Mouse (Mus musculus): ENCODE measurements at regions not wholly inside any gene's neighbourhood (a gene's known extent, or its start where the extent isn't known, plus 50 kb on each side); places are given as distances from the start of the nearest gene placed in this dataset.

GRCm38 (mm10) chr15:38351701-38352100 is 926.3 kb downstream of the 4930447A16Rik start:
- no peak for DNase-seq (ENCODE audit: low spot score in 2 of 2)

GRCm38 (mm10) chr15:38353371-38353770 is 928.0 kb downstream of the 4930447A16Rik start:
- DNase-seq (ENCODE audit: low spot score in 2 of 2), result no peak

GRCm38 (mm10) chr15:38359053-38359452 is 933.7 kb downstream of the 4930447A16Rik start:
- no peak for DNase-seq (ENCODE audit: low spot score in 2 of 2)

GRCm38 (mm10) chr15:38363522-38363921 is 938.2 kb downstream of the 4930447A16Rik start:
- DNase-seq (ENCODE audit: low spot score in 2 of 2), result no peak

GRCm38 (mm10) chr15:38364014-38364413 is 938.7 kb downstream of the 4930447A16Rik start:
- no peak for DNase-seq (ENCODE audit: low spot score in 2 of 2)

- DNase-seq (ENCODE audit: low spot score in 2 of 2), result no peak
These were observed 942.3 kb downstream of the 4930447A16Rik start for GRCm38 (mm10) chr15:38367643-38368042.

GRCm38 (mm10) chr15:38368291-38368690 is 942.9 kb downstream of the 4930447A16Rik start:
- no peak for DNase-seq (ENCODE audit: low spot score in 2 of 2)

GRCm38 (mm10) chr15:38371404-38372090 is 946.2 kb downstream of the 4930447A16Rik start:
- no peak for DNase-seq (ENCODE audit: low spot score in 2 of 2)

- DNase-seq (ENCODE audit: low spot score in 2 of 2), result peak; percentile 62 to 76
These were observed 948.4 kb downstream of the 4930447A16Rik start for GRCm38 (mm10) chr15:38373797-38374196.

GRCm38 (mm10) chr15:38374786-38375185 is 949.4 kb downstream of the 4930447A16Rik start:
- DNase-seq (ENCODE audit: low spot score in 2 of 2), result peak; percentile 16 to 61

GRCm38 (mm10) chr15:38378106-38378505 is 952.8 kb downstream of the 4930447A16Rik start:
- no peak for DNase-seq (ENCODE audit: low spot score in 2 of 2)

- no peak for DNase-seq (ENCODE audit: low spot score in 2 of 2)
These were observed 962.3 kb downstream of the 4930447A16Rik start for GRCm38 (mm10) chr15:38387617-38388016.

GRCm38 (mm10) chr15:38388436-38388835 is 963.1 kb downstream of the 4930447A16Rik start:
- no peak for DNase-seq (ENCODE audit: low spot score in 2 of 2)

- DNase-seq (ENCODE audit: low spot score in 2 of 2), result no peak
These were observed 965.1 kb downstream of the 4930447A16Rik start for GRCm38 (mm10) chr15:38390450-38390849.

- no peak for DNase-seq (ENCODE audit: low spot score in 2 of 2)
These were observed 966.1 kb downstream of the 4930447A16Rik start for GRCm38 (mm10) chr15:38391420-38391819.

- no peak for DNase-seq (ENCODE audit: low spot score in 2 of 2)
These were observed 966.5 kb downstream of the 4930447A16Rik start for GRCm38 (mm10) chr15:38391860-38392259.

GRCm38 (mm10) chr15:38392441-38393149 is 967.2 kb downstream of the 4930447A16Rik start:
- no peak for DNase-seq (ENCODE audit: low spot score in 2 of 2)

- no peak for DNase-seq (ENCODE audit: low spot score in 2 of 2)
These were observed 973.5 kb downstream of the 4930447A16Rik start for GRCm38 (mm10) chr15:38398852-38399251.

- no peak for DNase-seq (ENCODE audit: low spot score in 2 of 2)
These were observed 977.4 kb downstream of the 4930447A16Rik start for GRCm38 (mm10) chr15:38402762-38403161.

- peak in 1 of 2 experiments; percentile 7 for DNase-seq (ENCODE audit: low spot score in 2 of 2)
These were observed 978.5 kb downstream of the 4930447A16Rik start for GRCm38 (mm10) chr15:38403760-38404375.

GRCm38 (mm10) chr15:38406114-38406960 is 981.0 kb downstream of the 4930447A16Rik start:
- DNase-seq (ENCODE audit: low spot score in 2 of 2), result peak in 1 of 2 experiments; percentile 22
